Mouse (Mus musculus) liver, embryonic 16.5 days (tissue): ENCODE measurements around the gene Zfp69. TPM values are rescaled to one million over a fixed set of nuclear protein-coding genes. Genes with fewer than 3 reads are reported as not detected.

ENCODE experiments used
- ATAC-seq: fragments of 200-750 bp; cut with Nextera tagmentation; 2 replicates; pipeline ENCODE4 v1.8.0; 2017; ENCODE audit warnings: low read depth, mild to moderate bottlenecking, moderate number of reproducible peaks, moderate library complexity
- H3K27ac ChIP-seq: fragments of 300-500 bp; sonication (generic); 2 replicates; pipeline ENCODE4 v1.5.1; 2014; ENCODE audit warnings: mild to moderate bottlenecking, low read length
- H3K27me3 ChIP-seq: fragments of 300-500 bp; sonication (generic); 2 replicates; pipeline ENCODE4 v1.6.1; 2014; ENCODE audit warnings: low read depth, low read length, mixed read lengths; ENCODE audit not compliant: control insufficient read depth, insufficient read depth
- H3K36me3 ChIP-seq: fragments of 300-500 bp; sonication (generic); 2 replicates; pipeline ENCODE4 v1.6.1; 2014; ENCODE audit warnings: mild to moderate bottlenecking; ENCODE audit not compliant: control insufficient read depth, insufficient read depth
- H3K4me1 ChIP-seq: fragments of 300-500 bp; sonication (generic); 2 replicates; pipeline ENCODE4 v1.6.1; 2014; ENCODE audit warnings: low read depth, low read length, mixed read lengths; ENCODE audit not compliant: control insufficient read depth
- H3K4me2 ChIP-seq: fragments of 300-500 bp; sonication (generic); 2 replicates; pipeline ENCODE4 v1.6.1; 2014; ENCODE audit warnings: low read depth, low read length, mixed read lengths
- H3K4me3 ChIP-seq: fragments of 300-500 bp; sonication (generic); 2 replicates; pipeline ENCODE4 v1.5.1; 2014; ENCODE audit warnings: low read depth, mild to moderate bottlenecking, low read length
- H3K9ac ChIP-seq: fragments of 300-500 bp; sonication (generic); 2 replicates; pipeline ENCODE4 v1.6.1; 2014; ENCODE audit warnings: low read depth, low read length
- H3K9me3 ChIP-seq: fragments of 300-500 bp; sonication (generic); replicated peaks from 2 replicates; pipeline ENCODE4 v1.6.1; 2016; ENCODE audit warnings: low read length; ENCODE audit not compliant: control insufficient read depth
- WGBS: fragments of 180-500 bp; shearing (Covaris S2); extraction: QIAGEN DNeasy Blood & Tissue Kit; methylation state at CpG from one replicate; pipeline ENCODE4 v1.1.7; 2014; ENCODE audit not compliant: insufficient replicate concordance; 5-methylcytosine and 5-hydroxymethylcytosine counted together
- microRNA-seq: library from miRNA; unstranded; fragments of <30 nt; microRNA quantifications from one replicate; pipeline ENCODE4, GENCODE M21; 2016
- polyA plus RNA-seq: library from polyadenylated mRNA; unstranded; fragments of >200 nt; fragmentation: Nextera tagmentation; extraction: Ambion mirVana; gene quantifications from 2 replicates; pipeline ENCODE4 v1.2.1, GENCODE M21; 2015

Gene Zfp69
- polyA plus RNA-seq, 1 experiment from 2014 or later: 1.6 TPM

DNA sequence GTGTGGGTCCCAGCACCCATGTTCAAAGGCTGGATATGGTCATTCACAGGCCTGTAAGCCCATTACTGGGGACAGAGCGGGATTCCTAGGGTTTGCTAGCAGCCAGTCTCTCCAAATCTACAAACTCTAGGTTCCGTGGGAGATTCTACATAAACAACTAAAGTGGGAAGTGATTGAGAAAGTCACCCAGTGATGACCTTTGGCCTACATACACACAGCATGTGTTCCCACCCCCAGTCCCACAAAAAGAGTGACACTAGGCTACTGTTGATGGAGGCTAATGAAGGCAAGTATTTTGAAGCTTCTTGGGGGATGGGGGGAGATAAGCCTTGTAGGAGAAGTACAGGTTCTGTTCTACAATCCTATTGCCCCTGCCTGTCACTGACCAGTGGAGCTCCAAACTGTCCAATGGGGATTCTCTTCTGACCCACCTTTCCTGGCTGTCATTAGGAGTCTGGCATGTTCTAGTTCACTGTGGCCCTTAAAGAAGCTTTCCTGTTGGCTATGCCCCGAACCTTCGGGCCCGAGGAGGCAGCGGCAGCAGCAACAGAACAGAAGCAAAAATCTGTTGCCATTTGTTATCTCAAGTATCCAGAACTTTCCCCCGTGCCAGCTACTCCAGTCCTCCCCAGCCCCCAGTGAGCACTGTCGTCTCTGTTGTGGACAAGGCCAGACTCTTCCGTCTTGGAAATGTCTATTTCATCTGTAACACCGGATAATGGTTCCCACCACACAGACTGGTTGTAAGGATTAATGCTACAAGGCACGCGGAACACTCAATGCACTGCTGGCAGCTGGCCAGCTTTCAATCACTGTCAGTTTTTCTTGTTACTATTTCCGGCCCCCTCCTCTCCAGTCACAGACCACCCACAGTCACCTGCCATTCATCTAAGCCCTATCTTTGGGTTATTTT, 66.0 kb downstream of the Zfp69 start:
- H3K27ac ChIP-seq: no peak overlapping the region
- no peaks in the 10 kb centered on the region for H3K4me1 ChIP-seq
- no peaks in the 10 kb centered on the region for H3K27me3 ChIP-seq
- H3K9me3 ChIP-seq: no peaks in the 10 kb centered on the region
- no peaks in the 10 kb centered on the region for H3K36me3 ChIP-seq
- WGBS: 45% methylated on average over 13 of the region's 13 CpGs
- H3K4me2 ChIP-seq: no peak overlapping the region
- no peak for ATAC-seq
- H3K4me3 ChIP-seq: no peak overlapping the region
- H3K9ac ChIP-seq: no peak overlapping the region

DNA sequence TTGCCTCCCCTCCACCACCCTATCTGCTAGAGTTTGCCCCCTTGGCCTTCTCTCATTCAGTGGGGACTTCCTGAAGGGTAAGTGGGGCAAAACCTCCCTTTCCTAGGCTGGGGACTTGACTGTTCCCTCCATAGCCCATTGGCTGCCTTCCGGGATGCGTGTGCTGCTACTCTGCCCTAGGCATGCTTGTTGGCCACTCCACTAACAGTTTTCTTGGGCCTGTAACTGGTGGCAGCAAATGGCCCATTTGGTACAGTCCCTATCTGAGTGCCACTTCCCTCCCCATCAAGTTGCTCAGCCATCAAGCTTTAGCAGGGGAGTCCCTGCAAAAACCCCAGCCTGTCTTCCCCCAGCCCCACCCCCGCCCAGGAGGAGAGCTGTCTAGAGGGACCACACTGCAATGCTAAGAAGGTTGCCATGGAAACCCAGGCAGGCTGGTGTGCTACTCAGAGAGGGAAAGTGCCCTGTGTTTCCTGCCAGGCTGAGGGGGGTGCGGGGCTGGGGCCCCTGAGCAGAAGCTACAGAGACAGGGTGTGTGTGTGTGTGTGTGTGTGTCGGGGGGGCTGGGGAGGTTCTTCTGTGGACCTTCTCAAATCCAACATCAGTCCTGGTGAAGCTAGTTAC, 69.4 kb downstream of the Zfp69 start:
- H3K36me3 ChIP-seq: no peaks in the 10 kb centered on the region
- no peak overlapping the region for H3K27ac ChIP-seq
- H3K4me2 ChIP-seq: no peak overlapping the region
- no peak overlapping the region for H3K9ac ChIP-seq
- 43% methylated on average over 5 of the region's 5 CpGs for WGBS
- H3K4me1 ChIP-seq: no peaks in the 10 kb centered on the region
- H3K27me3 ChIP-seq: no peaks in the 10 kb centered on the region
- ATAC-seq: no peak
- no peak overlapping the region for H3K4me3 ChIP-seq
- H3K9me3 ChIP-seq: no peaks in the 10 kb centered on the region

GRCm38 (mm10) chr4:120880731-120881432, 70.6 kb downstream of the Zfp69 start:
- Histone ChIP-seq H3K4me3 (no peak overlapping the region), H3K27ac (no peak overlapping the region), H3K9me3 (no peaks in the 10 kb centered on the region), H3K9ac (no peak overlapping the region), H3K4me1 (no peaks in the 10 kb centered on the region), H3K27me3 (no peaks in the 10 kb centered on the region), H3K36me3 (no peaks in the 10 kb centered on the region), H3K4me2 (no peak overlapping the region)
- no peak for ATAC-seq
- 24% methylated on average over 6 of the region's 6 CpGs for WGBS

Small RNA genes within 50 kb of the gene (microRNA-seq; reads per million reads assigned to microRNA genes)
- gene Mir7015: not detected

Other genes with a start within 250 kb of the Zfp69 start
- gene Kcnq4, start 203.1 kb downstream of the Zfp69 start, polyA plus RNA-seq: 0.05 and 0.14 TPM in 2 replicates
- gene Nfyc, start 120.1 kb downstream of the Zfp69 start, polyA plus RNA-seq: 44.6 and 47.4 TPM in 2 replicates
- gene Rims3, start 96.9 kb downstream of the Zfp69 start, polyA plus RNA-seq: 0.21 and 0.25 TPM in 2 replicates
- gene Exo5, start 26.7 kb downstream of the Zfp69 start, polyA plus RNA-seq: 5.4 and 5.7 TPM in 2 replicates
- 13.2 and 14.0 TPM in 2 replicates for gene Smap2, start 65.5 kb upstream of the Zfp69 start, polyA plus RNA-seq
- gene Col9a2, start 87.7 kb upstream of the Zfp69 start, polyA plus RNA-seq: 0.67 and 0.85 TPM in 2 replicates
- 20.5 TPM in 2 replicates for gene Zmpste24, start 146.5 kb upstream of the Zfp69 start, polyA plus RNA-seq
- gene Tmco2, start 157.5 kb upstream of the Zfp69 start, polyA plus RNA-seq: not detected in 2 replicates